Mouse (Mus musculus) myocyte (in vitro differentiated cells): Measurements from ENCODE around the gene Slc5a10.

Experiments
- CEBPB ChIP-seq: IDR thresholded peaks from 2 replicates; pipeline ENCODE4 v1.6.1; 2011; ENCODE audit warnings: mild to moderate bottlenecking, moderate library complexity; ENCODE audit not compliant: poor library complexity, insufficient read depth, severe bottlenecking
- E2F4 ChIP-seq: IDR thresholded peaks from one replicate; pipeline ENCODE4 v1.6.1; 2011; ENCODE audit warnings: mild to moderate bottlenecking, control low read depth, moderate library complexity; ENCODE audit not compliant: insufficient read depth
- MAX ChIP-seq: IDR thresholded peaks from one replicate; pipeline ENCODE4 v1.6.1; 2011; ENCODE audit warnings: low read depth, mild to moderate bottlenecking, control low read depth
- MYOD1 ChIP-seq, 3 experiments: IDR thresholded peaks; one replicate each; pipeline ENCODE4 v1.6.1; 2011; ENCODE audit warnings: control low read depth in 2 of 3, low read depth in 2 of 3, mild to moderate bottlenecking in 2 of 3, moderate library complexity in 1 of 3; ENCODE audit not compliant: insufficient read length in 2 of 3, control insufficient read depth in 1 of 3
- MYOG ChIP-seq, 3 experiments: IDR thresholded peaks; one replicate each; pipeline ENCODE4 v1.6.1; 2011; ENCODE audit warnings: control low read depth in 2 of 3, low read depth in 2 of 3, mild to moderate bottlenecking in 2 of 3; ENCODE audit not compliant: insufficient read length in 2 of 3, control insufficient read depth in 1 of 3, insufficient read depth in 1 of 3
- POLR2A ChIP-seq: IDR thresholded peaks from one replicate; pipeline ENCODE4 v1.6.1; 2011; ENCODE audit warnings: low read depth, mild to moderate bottlenecking, control low read depth, moderate library complexity; ENCODE audit not compliant: insufficient read length
- POLR2AphosphoS2 ChIP-seq: IDR thresholded peaks from one replicate; pipeline ENCODE4 v1.6.1; 2011; ENCODE audit warnings: low read depth, control low read depth; ENCODE audit not compliant: insufficient read length
- REST ChIP-seq: IDR thresholded peaks from one replicate; pipeline ENCODE4 v1.6.1; 2011; ENCODE audit warnings: mild to moderate bottlenecking, control low read depth, moderate library complexity; ENCODE audit not compliant: insufficient read depth, insufficient read length
- SRF ChIP-seq: IDR thresholded peaks from one replicate; pipeline ENCODE4 v1.6.1; 2011; ENCODE audit warnings: low read depth; ENCODE audit not compliant: control insufficient read depth, insufficient read length
- TCF12 ChIP-seq: IDR thresholded peaks from one replicate; pipeline ENCODE4 v1.6.1; 2011; ENCODE audit warnings: mild to moderate bottlenecking, control low read depth; ENCODE audit not compliant: poor library complexity, insufficient read depth, severe bottlenecking
- USF1 ChIP-seq: IDR thresholded peaks from one replicate; pipeline ENCODE4 v1.6.1; 2011; ENCODE audit warnings: low read depth, mild to moderate bottlenecking, control low read depth, moderate library complexity

DNA sequence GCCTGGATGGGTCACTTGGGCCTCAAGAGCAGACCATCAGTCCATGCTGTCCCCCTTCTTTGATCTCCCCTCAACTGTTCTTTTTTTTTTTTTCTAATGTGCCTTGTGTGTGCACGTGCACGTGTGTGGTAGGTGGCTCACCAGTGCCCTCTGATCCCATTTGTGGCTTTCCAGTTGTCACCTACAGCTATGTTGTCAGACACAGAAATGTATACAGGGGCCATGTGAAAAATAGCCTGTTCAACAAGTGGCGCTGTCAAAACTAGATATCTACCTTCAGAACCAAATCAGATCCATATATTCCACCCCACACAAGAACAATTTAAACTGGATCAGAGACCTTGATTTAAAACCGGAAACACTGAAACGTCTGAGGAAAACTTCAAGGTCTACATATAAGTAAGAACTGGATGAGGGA is 71.5 kb downstream of the Slc5a10 start:
- TF ChIP-seq MYOG (IDR thresholded peaks at IDR 0.05; ENCODE audit: control insufficient read depth in 1 of 3, insufficient read depth in 1 of 3, insufficient read length in 2 of 3, low read depth in 2 of 3) (no peak), POLR2A (no peak), REST (no peak), POLR2AphosphoS2 (no peak), MYOD1 (IDR thresholded peaks at IDR 0.05; ENCODE audit: control insufficient read depth in 1 of 3, insufficient read length in 2 of 3, low read depth in 2 of 3) (no peak), SRF (no peak), TCF12 (no peak), USF1 (no peak), MAX (no peak), E2F4 (no peak), CEBPB (no peak)
